Mouse (Mus musculus) B cell, adult 2 months (primary cell): ENCODE measurements around the gene Sdc4.

Experiments used
- DNase-seq, 2 experiments: peaks; one replicate each; pipeline ENCODE4 v3.0.0; 2022

Sdc4 gene

DNA sequence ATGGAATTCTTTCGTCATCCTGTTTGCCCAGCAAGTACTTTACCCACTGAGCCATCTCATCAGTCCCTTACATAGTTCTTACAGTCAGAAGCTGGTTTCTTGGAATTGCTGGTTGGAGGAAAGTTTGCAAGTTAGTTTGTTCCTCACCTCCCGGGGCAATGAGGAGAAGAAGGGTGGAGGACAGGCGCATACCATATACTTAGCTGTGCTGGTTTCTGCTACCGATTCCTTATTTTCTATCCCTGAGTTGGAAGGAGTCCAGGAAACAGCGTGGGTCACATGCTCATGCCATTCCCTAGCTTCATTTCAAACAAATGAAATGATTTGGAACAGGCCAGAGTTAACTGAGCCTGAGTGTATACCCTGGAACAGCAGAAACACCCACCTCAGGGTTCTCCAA, 5.2 kb upstream of the Sdc4 start:
- no peak for DNase-seq

- no peak for DNase-seq
Measured at GRCm38 (mm10) chr2:164448140-164448539, 4.5 kb upstream of the Sdc4 start.

- no peak for DNase-seq
Measured at GRCm38 (mm10) chr2:164446086-164446469, 2.4 kb upstream of the Sdc4 start.

DNA sequence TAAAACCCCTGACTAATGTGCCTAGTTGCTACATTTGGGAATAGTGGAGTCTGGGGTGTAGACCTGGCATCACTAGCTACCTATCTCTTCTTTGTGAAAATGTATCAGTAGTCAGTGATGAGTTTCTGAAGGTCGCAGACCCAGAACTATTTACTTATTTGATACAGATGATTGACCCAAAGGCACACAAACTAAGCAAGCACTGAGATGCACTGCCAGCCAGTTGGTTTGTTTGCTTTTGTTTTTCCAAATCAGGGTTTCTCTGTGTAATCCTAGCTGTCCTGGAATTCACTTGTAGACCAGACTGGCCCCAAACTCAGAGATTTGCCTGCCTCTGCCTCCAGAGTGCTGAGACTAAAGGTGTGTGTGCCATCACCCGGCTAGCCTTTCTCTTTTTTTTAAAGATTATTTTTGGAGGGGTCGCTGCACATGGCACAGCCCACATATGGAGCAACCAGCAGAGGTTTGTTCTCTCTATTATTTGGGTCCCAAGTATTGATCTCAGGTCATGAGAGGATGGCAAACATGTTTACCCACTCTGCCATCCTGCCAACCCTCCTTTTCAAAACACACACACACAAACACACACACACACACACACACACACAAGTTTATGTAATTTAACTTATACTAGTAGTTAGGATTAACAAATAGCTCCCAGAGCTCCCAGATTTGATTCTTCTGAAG, 1.9 kb upstream of the Sdc4 start:
- DNase-seq = no peak

DNA sequence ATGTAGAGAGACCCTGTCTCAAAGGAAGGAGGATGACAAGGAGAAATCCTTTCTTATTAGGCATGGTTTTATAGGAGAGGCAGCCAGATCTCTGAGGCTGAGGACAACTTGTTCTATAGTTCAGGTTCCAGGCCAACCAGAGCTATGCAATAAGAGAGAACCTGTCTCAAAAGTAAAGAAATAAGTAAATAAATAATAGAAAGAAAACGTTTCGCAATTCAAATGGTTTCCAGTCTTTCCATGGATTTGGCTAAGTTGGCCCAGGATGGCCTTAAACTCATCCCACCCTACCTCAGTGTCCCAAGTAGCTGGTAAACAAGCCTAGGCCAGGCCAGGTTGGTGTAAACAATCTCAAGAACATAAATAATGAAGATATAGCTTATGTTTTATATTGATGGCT, 1.0 kb upstream of the Sdc4 start:
- DNase-seq = no peak

DNA sequence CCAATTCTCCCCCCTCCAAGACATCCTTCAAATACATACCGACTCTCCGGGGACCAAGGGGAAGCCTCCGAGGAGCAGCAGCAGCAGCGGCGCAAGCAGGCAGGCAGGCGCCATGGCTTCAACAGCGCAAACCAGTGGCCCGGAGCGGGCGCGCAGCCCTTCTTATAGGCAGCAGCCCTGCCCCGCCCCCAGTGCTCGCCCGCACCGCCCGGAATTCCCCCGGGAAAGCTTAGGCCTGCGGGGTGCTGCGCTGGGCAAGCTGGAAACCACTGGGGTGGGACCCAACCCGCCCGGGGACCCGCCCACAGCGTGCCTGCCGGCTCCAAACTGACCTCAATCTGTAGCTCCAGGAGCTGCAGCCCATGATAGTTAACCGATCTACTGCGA, 643 bp downstream of the Sdc4 start:
- DNase-seq = peak; percentile 88 to 89

GRCm38 (mm10) chr2:164442315-164443050, 1.2 kb downstream of the Sdc4 start:
- DNase-seq = peak; percentile 45 to 50

DNA sequence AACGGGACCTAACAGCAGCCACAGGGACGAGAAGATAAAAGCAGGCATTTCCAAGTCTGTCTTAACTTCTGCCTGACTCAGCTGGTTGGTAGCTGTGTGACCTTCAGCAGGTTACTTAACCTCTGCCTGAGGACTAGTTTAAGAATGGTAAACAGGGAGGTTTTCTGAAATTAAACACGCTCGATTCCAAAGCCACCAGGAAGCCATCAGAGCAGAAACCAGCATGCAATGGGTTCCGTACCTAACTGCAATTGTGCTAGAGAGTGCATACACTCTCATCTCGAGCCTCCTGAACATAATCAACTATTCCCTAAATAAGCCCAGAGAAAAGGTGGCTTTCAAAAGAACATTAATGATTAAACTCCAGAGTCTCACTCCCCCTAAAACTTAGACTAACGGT, 2.0 kb downstream of the Sdc4 start:
- no peak for DNase-seq

GRCm38 (mm10) chr2:164441155-164441554, 2.5 kb downstream of the Sdc4 start:
- DNase-seq = peak; percentile 79 to 82

- no peak for DNase-seq
Measured at GRCm38 (mm10) chr2:164440314-164440713, 3.4 kb downstream of the Sdc4 start.

GRCm38 (mm10) chr2:164439001-164439421, 4.7 kb downstream of the Sdc4 start:
- DNase-seq = no peak

DNA sequence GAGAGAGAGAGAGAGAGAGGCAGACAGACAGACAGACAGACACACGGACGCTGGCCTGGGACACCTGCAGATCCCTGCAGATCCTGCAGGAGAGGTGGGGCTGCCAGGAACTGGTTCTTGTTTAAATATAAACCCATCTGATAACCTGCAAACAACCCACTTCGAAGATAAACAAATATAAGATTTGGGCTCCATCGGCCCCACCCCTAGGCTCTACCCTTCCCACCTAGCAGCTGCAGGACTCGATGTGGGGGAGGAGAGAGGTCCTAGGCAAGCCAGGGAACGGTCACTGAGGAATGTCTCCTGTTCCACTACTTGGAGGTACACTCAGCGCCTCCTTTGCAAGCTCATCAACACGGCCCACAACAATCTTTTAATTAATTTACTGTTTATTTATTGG, 5.4 kb downstream of the Sdc4 start:
- no peak for DNase-seq

DNA sequence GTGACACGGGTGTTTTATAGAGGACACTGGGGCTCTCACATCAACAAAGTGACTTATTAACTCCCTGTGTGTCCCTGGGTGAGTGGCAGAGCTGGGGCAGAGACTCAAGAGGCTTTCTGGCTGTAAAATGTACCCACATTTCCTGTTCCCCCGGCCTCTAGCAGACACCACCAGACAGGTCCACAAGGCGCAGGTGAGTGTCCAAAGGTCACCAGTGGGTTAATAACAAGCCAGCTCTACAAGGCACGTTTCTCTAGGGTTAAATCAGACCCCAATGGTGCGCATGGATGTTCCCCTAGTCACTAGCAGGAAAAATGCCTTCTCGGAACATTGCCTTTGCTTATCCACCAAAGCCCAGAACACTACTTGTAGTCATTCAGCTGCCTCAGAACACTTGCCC, 6.0 kb downstream of the Sdc4 start:
- no peak for DNase-seq

GRCm38 (mm10) chr2:164436961-164437360, 6.7 kb downstream of the Sdc4 start:
- no peak for DNase-seq

DNA sequence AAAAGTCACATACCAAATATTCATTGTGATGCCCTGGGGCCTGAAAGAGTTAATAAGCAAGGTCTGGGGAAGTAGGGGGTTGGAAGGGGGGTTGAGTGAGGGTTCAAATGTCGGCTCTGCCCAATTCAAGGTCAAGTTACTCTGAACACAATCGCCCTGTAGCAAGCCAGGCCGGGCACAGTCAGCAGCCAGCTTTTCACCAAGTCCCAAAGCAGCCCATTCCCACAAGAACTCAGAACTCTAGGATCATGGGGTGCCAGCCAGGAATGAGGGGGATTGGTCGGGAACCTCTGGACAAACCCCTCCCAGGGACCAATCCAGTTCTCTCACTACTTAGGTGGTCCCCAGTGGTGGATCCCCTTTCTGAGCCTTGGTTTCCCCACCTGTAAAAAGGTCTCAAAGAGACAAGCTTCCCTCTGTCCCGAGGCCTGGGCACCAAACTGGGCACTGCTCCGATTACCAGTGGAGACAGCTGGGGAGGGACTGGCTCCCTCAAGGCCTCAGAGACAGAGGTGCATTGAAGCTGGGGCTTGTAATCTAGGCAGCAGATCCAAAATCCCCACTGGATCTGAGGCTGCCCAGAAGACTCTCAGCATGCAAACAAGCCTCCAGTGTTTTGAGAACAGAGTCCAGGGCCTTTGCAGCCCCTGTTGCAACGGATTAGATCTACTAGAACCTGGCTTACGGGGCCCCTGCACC, 7.3 kb downstream of the Sdc4 start:
- no peak for DNase-seq

GRCm38 (mm10) chr2:164435216-164436090, 8.2 kb downstream of the Sdc4 start:
- DNase-seq = no peak

- DNase-seq = no peak
Measured at GRCm38 (mm10) chr2:164434681-164435080, 9.0 kb downstream of the Sdc4 start.

- DNase-seq = no peak
Measured at GRCm38 (mm10) chr2:164433278-164433895, 10.3 kb downstream of the Sdc4 start.

- DNase-seq = no peak
Measured at GRCm38 (mm10) chr2:164432541-164433191, 11.0 kb downstream of the Sdc4 start.

DNA sequence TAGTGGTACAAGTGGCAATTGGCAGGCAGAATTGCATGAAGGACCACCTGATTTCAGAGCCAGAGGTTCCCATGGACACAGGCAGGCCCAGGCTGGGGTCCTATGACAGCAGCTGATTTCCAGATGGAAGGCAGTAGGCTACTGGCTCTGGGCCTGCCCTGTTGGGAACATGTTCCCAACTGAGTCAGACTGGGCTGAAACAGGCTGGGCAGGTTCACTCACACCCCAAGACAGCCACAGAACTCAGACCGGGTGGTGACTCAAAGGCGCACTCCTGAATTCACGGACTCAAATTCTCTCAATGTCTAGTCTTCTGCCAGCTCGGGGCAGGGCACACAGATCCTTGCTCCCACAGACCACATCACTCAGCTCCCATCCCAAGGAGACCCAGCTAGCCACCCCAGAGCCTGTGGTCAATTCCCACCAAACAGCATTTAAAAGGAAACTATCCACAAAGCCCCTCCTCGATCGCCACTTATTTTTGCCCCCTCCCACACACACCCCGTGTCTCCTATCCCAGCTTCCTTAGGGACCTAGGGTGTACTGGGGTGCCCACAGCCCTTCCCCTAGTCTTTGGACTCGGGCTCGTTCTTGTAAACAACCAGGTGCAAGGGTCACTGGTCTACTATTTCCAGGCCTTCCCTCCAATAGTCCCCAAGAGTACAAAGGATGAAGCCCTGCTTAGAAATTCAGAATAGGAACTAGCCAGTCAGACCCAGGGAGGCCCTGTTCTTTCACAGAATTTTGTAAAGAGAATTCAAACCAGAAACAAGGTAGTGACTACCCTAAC, 11.8 kb downstream of the Sdc4 start:
- no peak for DNase-seq

- DNase-seq = no peak
Measured at GRCm38 (mm10) chr2:164430697-164431096, 13.0 kb downstream of the Sdc4 start.
